Mouse (Mus musculus) B cell, adult 2 months (primary cell): ENCODE measurements at regions not wholly inside any gene's neighbourhood (a gene's known extent, or its start where the extent isn't known, plus 50 kb on each side); places are given as distances from the start of the nearest gene placed in this dataset.

Experiments
- DNase-seq, 2 experiments: peaks; one replicate each; pipeline ENCODE4 v3.0.0; 2022

- DNase-seq = no peak
Measured at GRCm38 (mm10) chr3:148423383-148423782, 567.0 kb downstream of the Adgrl2 start.

- no peak for DNase-seq
Measured at GRCm38 (mm10) chr3:148422720-148423119, 567.6 kb downstream of the Adgrl2 start.

- DNase-seq = no peak
Measured at GRCm38 (mm10) chr3:148422205-148422604, 568.1 kb downstream of the Adgrl2 start.

GRCm38 (mm10) chr3:148420303-148420702 is 570.1 kb downstream of the Adgrl2 start:
- no peak for DNase-seq

- DNase-seq = no peak
Measured at GRCm38 (mm10) chr3:148419462-148420074, 570.8 kb downstream of the Adgrl2 start.

- no peak for DNase-seq
Measured at GRCm38 (mm10) chr3:148418067-148418466, 572.3 kb downstream of the Adgrl2 start.

GRCm38 (mm10) chr3:148415443-148415842 is 574.9 kb downstream of the Adgrl2 start:
- DNase-seq = no peak

GRCm38 (mm10) chr3:148413027-148413426 is 577.3 kb downstream of the Adgrl2 start:
- no peak for DNase-seq

- no peak for DNase-seq
Measured at GRCm38 (mm10) chr3:148412191-148412590, 578.2 kb downstream of the Adgrl2 start.

GRCm38 (mm10) chr3:148398349-148398748 is 592.0 kb downstream of the Adgrl2 start:
- DNase-seq = no peak

GRCm38 (mm10) chr3:148387550-148387949 is 602.8 kb downstream of the Adgrl2 start:
- no peak for DNase-seq

- peak; percentile 15 for DNase-seq
Measured at GRCm38 (mm10) chr3:148385712-148386111, 604.6 kb downstream of the Adgrl2 start.

GRCm38 (mm10) chr3:148381057-148381456 is 609.3 kb downstream of the Adgrl2 start:
- DNase-seq = no peak

GRCm38 (mm10) chr3:148363331-148363730 is 627.0 kb downstream of the Adgrl2 start:
- no peak for DNase-seq

GRCm38 (mm10) chr3:148362453-148362864 is 627.9 kb downstream of the Adgrl2 start:
- no peak for DNase-seq

GRCm38 (mm10) chr3:148343633-148344361 is 646.6 kb downstream of the Adgrl2 start:
- DNase-seq = no peak

GRCm38 (mm10) chr3:148343256-148343632 is 647.1 kb downstream of the Adgrl2 start:
- no peak for DNase-seq

- no peak for DNase-seq
Measured at GRCm38 (mm10) chr3:148339258-148339657, 651.1 kb downstream of the Adgrl2 start.

- DNase-seq = no peak
Measured at GRCm38 (mm10) chr3:148336640-148337039, 653.7 kb downstream of the Adgrl2 start.

GRCm38 (mm10) chr3:148336091-148336511 is 654.3 kb downstream of the Adgrl2 start:
- DNase-seq = peak; percentile 22 to 26

GRCm38 (mm10) chr3:148335654-148336053 is 654.7 kb downstream of the Adgrl2 start:
- DNase-seq = no peak

- DNase-seq = no peak
Measured at GRCm38 (mm10) chr3:148324911-148325621, 665.3 kb downstream of the Adgrl2 start.

GRCm38 (mm10) chr3:148321894-148322293 is 668.5 kb downstream of the Adgrl2 start:
- no peak for DNase-seq

GRCm38 (mm10) chr3:148316198-148316597 is 674.2 kb downstream of the Adgrl2 start:
- DNase-seq = no peak
